Mouse (Mus musculus) erythroblast, embryonic 14.5 days (primary cell): ENCODE results near the gene Yipf2.
A peak's percentile ranks its signal among the peaks of the same experiment; 100 is the strongest.

Experiments used
- GATA1 ChIP-seq: IDR thresholded peaks from 2 replicates; pipeline ENCODE4 v1.6.1; 2012; ENCODE audit warnings: low read length, inconsistent platforms, mixed read lengths
- TAL1 ChIP-seq: IDR thresholded peaks from 3 replicates; pipeline ENCODE4 v1.6.1; 2012; ENCODE audit warnings: low read length, inconsistent platforms, mixed read lengths

DNA sequence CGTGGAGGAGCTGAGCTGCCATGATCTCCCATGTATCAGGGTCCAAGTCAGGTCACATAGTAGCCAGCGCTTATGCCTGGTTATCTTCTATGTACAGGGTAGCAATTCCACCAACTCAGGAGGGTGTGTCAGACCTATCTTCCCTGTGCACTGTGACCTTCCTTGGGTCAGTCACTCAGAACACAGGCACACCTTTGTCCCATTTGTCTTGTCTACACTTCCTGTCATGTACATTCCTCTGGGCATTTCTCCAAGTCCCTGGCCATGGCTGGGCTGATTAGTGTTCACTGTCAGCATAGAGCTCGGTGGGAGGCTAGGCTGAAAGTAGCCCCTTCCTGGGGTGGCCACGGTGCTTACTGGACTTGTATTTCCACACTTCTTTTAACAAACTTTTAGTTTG lies 34.3 kb downstream of the Yipf2 start:
- TF ChIP-seq TAL1, result peak; percentile 97
- peak; percentile 93 for TF ChIP-seq GATA1
